Mouse (Mus musculus) activated CD4-positive, CD25-positive, alpha-beta regulatory T cell, adult 4 months (primary cell): Measurements from ENCODE around the gene Basp1. TPM values are rescaled to one million over a fixed set of nuclear protein-coding genes. Genes with fewer than 3 reads are reported as not detected.

Experiments
- ATAC-seq: one replicate; pipeline ENCODE4 v1.8.0; 2017
- polyA plus RNA-seq, 2 experiments: library from polyadenylated mRNA; unstranded; fragments of 100-300 nt; shearing (Covaris generic); gene quantifications; one replicate each; pipeline ENCODE4 v1.2.1; 2017

Basp1 gene
- polyA plus RNA-seq, 2 experiments from 2014 or later = not detected

- ATAC-seq = no peak
These were observed 54.9 kb downstream of the Basp1 start for GRCm38 (mm10) chr15:25358680-25359097.

DNA sequence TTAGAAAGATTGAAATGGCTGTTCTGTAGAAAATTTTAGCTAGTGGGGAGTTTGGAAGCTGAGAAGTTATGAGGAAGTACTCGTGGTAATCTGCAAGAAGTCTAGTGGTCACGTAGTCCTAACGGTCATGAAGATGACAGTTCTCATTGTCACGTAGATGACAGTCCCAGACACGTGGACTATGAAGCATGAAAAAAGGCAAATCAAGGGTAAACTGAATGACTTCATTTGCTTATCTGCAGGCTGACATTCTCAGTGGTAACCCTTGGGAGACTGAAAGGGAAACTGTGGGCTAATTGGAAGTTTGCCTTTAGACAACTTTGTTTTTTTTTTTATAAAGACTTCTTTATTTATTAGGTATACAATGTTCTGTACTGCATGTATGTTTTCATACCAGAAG, 58.2 kb downstream of the Basp1 start:
- ATAC-seq = no peak

DNA sequence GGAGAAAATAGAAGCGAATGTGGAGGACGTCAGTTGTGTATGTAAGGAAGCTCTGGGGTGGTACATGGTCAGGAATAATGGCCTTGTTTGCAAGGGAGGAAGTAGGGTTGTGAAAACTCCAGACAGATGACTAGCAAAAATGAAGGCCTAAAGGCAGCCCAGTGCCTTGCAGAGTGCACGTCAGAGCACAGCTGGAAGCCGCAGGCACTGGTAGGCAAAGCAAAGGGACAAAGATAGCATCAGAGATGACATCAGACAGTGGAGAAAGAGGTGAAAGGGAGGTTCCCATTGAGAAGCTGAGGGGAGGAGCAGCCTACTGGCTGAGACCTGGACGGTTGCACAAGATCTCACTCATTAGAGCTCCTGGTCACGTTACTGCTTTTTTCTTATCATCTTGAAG, 58.8 kb downstream of the Basp1 start:
- ATAC-seq = no peak

GRCm38 (mm10) chr15:25353498-25353897, 60.1 kb downstream of the Basp1 start:
- ATAC-seq = no peak

GRCm38 (mm10) chr15:25343263-25343662, 70.3 kb downstream of the Basp1 start:
- no peak for ATAC-seq

- no peak for ATAC-seq
These were observed 78.3 kb downstream of the Basp1 start for GRCm38 (mm10) chr15:25335277-25335676.

DNA sequence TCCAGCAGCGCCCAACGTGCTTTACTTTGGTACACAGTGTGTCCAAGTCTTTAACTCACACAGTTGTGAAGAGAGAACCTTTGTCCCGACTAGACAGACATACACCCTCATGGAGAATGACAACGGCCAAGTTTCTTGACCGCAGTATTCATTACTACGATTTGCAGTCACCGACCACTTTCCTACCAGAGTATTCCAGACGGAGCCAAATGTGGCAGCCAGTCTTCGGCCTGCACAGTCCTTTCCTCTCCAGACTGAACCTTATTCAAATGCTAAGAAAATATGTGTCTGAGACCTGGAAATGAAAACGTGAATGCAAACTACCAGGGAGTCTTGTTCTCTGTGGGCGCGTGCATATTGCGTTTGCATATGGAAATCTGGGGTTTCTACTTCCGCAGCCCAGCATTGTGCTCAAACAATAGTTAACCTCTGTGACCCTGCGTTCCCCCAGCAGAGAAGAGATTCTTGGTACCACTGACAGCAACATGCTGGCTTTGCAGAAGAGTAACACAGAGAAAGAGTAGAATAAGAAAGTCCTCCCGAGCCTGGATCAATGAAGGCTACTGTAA, 81.6 kb downstream of the Basp1 start:
- ATAC-seq = no peak

DNA sequence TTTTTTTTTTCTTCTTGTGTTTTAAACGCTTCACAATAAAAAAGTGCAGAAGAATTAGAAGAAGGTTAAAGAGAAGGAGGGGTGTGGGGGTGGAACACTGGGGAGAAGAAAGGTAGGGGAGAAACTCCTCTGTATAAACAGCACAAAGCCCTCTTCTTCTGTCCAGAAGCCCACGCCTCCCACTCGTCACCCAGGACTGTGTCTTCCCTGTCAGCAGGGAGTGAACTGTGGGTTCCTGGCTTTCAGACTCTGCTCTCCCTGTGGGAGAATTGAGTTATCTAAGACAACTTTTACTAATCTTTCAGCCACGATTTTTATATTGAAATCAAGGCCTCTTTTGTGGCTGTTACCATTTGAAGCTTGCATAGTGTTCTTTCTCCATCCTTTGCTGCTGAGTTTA, 82.6 kb downstream of the Basp1 start:
- no peak for ATAC-seq

DNA sequence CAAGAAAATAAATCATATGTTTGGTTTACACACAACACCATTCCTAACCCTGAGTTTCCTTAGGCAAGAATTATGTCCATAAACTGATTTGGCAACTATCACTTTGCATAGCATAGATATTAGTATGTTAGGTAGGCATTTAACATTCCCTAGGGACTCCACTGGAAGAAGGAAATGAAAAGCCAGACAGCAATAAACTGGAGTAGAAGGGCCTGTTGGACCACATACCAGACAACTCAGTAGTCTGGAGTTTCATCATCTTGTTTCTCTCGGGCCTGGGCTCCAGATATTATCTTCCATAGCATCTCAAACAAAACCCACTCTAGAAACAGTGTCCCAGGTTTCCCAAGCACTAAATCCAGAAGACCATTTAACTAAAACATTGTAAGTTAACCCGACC, 91.0 kb downstream of the Basp1 start:
- no peak for ATAC-seq

- no peak for ATAC-seq
These were observed 91.5 kb downstream of the Basp1 start for GRCm38 (mm10) chr15:25322111-25322510.

- ATAC-seq = no peak
These were observed 91.9 kb downstream of the Basp1 start for GRCm38 (mm10) chr15:25321636-25322035.

DNA sequence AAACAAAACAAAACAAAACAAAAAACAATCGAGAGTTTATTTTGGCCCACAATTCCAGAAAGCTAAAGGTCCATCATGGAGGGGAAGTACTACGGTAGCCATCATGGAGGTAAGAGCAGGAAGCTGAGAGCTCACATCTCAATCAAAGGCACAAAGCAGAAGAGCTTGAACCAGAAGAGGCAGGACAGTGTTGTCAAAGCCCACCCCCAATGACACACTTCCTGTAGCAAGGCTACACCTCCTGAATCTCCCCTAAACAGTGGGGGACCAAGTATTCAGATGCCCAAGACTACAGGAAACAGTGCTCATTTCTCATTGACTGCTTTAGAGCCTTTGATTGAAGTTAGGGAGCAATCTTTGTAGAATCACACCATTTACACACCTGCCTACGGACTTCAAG, 99.1 kb downstream of the Basp1 start:
- no peak for ATAC-seq

Other genes starting within 250 kb of the Basp1 start
- 1 to 10 TPM in 1 of 2 experiments, under 1 TPM in 1; 0.60 to 1.4 TPM for gene Myo10, start 208.8 kb upstream of the Basp1 start, polyA plus RNA-seq